Mouse (Mus musculus): ENCODE results near the gene Fubp1. TPM values are rescaled to one million over a fixed set of nuclear protein-coding genes. Genes with fewer than 3 reads are reported as not detected.

Gene Fubp1
- polyA plus RNA-seq, 1 experiment from 2014 or later = 234 TPM

- DNase-seq (ENCODE audit: low spot score) = no peak
These were observed 62.9 kb downstream of the Fubp1 start for GRCm38 (mm10) chr3:152272974-152273685.

- no peak for DNase-seq (ENCODE audit: low spot score)
These were observed 64.8 kb downstream of the Fubp1 start for GRCm38 (mm10) chr3:152275008-152275407.

GRCm38 (mm10) chr3:152276935-152277334 lies 66.7 kb downstream of the Fubp1 start:
- no peak for DNase-seq (ENCODE audit: low spot score)

GRCm38 (mm10) chr3:152277912-152278311 lies 67.7 kb downstream of the Fubp1 start:
- DNase-seq (ENCODE audit: low spot score) = no peak

GRCm38 (mm10) chr3:152278431-152278830 lies 68.2 kb downstream of the Fubp1 start:
- DNase-seq (ENCODE audit: low spot score) = no peak

GRCm38 (mm10) chr3:152282126-152282525 lies 71.9 kb downstream of the Fubp1 start:
- DNase-seq (ENCODE audit: low spot score) = no peak

- no peak for DNase-seq (ENCODE audit: low spot score)
These were observed 74.1 kb downstream of the Fubp1 start for GRCm38 (mm10) chr3:152284306-152284705.

GRCm38 (mm10) chr3:152284759-152285158 lies 74.5 kb downstream of the Fubp1 start:
- no peak for DNase-seq (ENCODE audit: low spot score)

Other genes starting within 250 kb of the Fubp1 start
- 1.1 and 1.4 TPM in 2 replicates for gene Gipc2, start 44.2 kb upstream of the Fubp1 start, polyA plus RNA-seq (2015; fragmentation: Nextera tagmentation; extraction: Ambion mirVana)
- 35.3 and 37.0 TPM in 2 replicates for gene Dnajb4, start 120 bp upstream of the Fubp1 start, polyA plus RNA-seq (2015; fragmentation: Nextera tagmentation; extraction: Ambion mirVana)
- 0.59 and 1.2 TPM in 2 replicates for gene Nexn, start 55.9 kb downstream of the Fubp1 start, polyA plus RNA-seq (2015; fragmentation: Nextera tagmentation; extraction: Ambion mirVana)
- 13.1 and 14.4 TPM in 2 replicates for gene Miga1, start 130.0 kb downstream of the Fubp1 start, polyA plus RNA-seq (2015; fragmentation: Nextera tagmentation; extraction: Ambion mirVana)
- gene Usp33, start 136.1 kb downstream of the Fubp1 start, polyA plus RNA-seq (2015; fragmentation: Nextera tagmentation; extraction: Ambion mirVana) = 30.4 and 35.4 TPM in 2 replicates
- gene Zzz3, start 185.1 kb downstream of the Fubp1 start, polyA plus RNA-seq (2015; fragmentation: Nextera tagmentation; extraction: Ambion mirVana) = 41.7 and 44.6 TPM in 2 replicates

All from thymus, postnatal 0 days (tissue).